Mouse (Mus musculus) heart, embryonic 15.5 days (tissue): ENCODE results near the gene Cep152. TPM values are rescaled to one million over a fixed set of nuclear protein-coding genes. Genes with fewer than 3 reads are reported as not detected.

Experiments used
- ATAC-seq: fragments of 200-750 bp; cut with Nextera tagmentation; replicated peaks from 2 replicates; pipeline ENCODE4 v1.8.0; 2017; ENCODE audit warnings: low read depth, moderate TSS enrichment; ENCODE audit not compliant: insufficient number of reproducible peaks, insufficient read depth, low FRiP score
- H3K27ac ChIP-seq: fragments of 300-500 bp; sonication (generic); 2 replicates; pipeline ENCODE4 v1.5.1; 2015; ENCODE audit warnings: mild to moderate bottlenecking, inconsistent platforms
- H3K27me3 ChIP-seq: fragments of 300-500 bp; sonication (generic); 2 replicates; pipeline ENCODE4 v1.6.1; 2015; ENCODE audit warnings: inconsistent platforms
- H3K36me3 ChIP-seq: fragments of 300-500 bp; sonication (generic); 2 replicates; pipeline ENCODE4 v1.6.1; 2015; ENCODE audit warnings: mild to moderate bottlenecking, inconsistent platforms
- H3K4me1 ChIP-seq: fragments of 300-500 bp; sonication (generic); replicated peaks from 2 replicates; pipeline ENCODE4 v1.6.1; 2015; ENCODE audit warnings: inconsistent platforms
- H3K4me2 ChIP-seq: fragments of 300-500 bp; sonication (generic); 2 replicates; pipeline ENCODE4 v1.6.1; 2015; ENCODE audit warnings: inconsistent platforms, mild to moderate bottlenecking, moderate library complexity
- H3K4me3 ChIP-seq: fragments of 300-500 bp; sonication (generic); 2 replicates; pipeline ENCODE4 v1.5.1; 2015; ENCODE audit warnings: mild to moderate bottlenecking, inconsistent platforms
- H3K9ac ChIP-seq: fragments of 300-500 bp; sonication (generic); 2 replicates; pipeline ENCODE4 v1.6.1; 2015; ENCODE audit warnings: mild to moderate bottlenecking, inconsistent platforms
- H3K9me3 ChIP-seq: fragments of 300-500 bp; sonication (generic); replicated peaks from 2 replicates; pipeline ENCODE4 v1.6.1; 2016; ENCODE audit warnings: inconsistent platforms
- WGBS: fragments of 180-500 bp; shearing (Covaris S2); methylation state at CpG from one replicate; pipeline ENCODE4 v1.1.7; 2015; ENCODE audit warnings: mixed read lengths; 5-methylcytosine and 5-hydroxymethylcytosine counted together
- polyA plus RNA-seq: library from polyadenylated mRNA; unstranded; fragments of >200 nt; fragmentation: Nextera tagmentation; extraction: Ambion mirVana; gene quantifications from 2 replicates; pipeline ENCODE4 v1.2.1, GENCODE M21; 2015

Gene Cep152
- polyA plus RNA-seq, 1 experiment from 2014 or later: 3.1 TPM

DNA sequence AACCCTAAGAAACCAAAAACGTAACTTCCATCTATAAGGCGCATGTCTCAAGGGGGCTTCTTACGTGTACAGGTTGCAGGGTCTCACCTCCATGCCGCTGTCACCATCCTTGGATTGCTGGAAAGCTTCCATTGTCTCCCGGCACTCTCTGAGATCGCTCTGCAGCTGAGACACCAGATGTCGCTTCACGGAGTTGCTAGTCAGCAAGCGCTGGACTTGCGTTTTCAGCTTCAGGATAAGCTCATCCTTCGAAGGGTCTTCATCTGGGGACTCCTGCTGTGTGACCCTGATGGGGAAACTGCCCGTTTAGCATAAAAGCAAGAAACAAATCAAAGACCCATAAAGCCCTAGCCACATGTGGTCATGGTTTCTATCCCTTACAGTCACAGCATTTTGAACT, 30.1 kb downstream of the Cep152 start:
- H3K4me2 ChIP-seq: no peak overlapping the region
- H3K4me1 ChIP-seq: no peaks in the 10 kb centered on the region
- no peak for ATAC-seq
- WGBS: 92% methylated on average over 12 of the region's 12 CpGs
- H3K9me3 ChIP-seq: no peaks in the 10 kb centered on the region
- H3K9ac ChIP-seq: no peak overlapping the region
- H3K27me3 ChIP-seq: no peaks in the 10 kb centered on the region
- H3K27ac ChIP-seq: no peak overlapping the region
- no peak overlapping the region for H3K4me3 ChIP-seq
- H3K36me3 ChIP-seq: peaks cover 41% of the 10 kb centered on the region

DNA sequence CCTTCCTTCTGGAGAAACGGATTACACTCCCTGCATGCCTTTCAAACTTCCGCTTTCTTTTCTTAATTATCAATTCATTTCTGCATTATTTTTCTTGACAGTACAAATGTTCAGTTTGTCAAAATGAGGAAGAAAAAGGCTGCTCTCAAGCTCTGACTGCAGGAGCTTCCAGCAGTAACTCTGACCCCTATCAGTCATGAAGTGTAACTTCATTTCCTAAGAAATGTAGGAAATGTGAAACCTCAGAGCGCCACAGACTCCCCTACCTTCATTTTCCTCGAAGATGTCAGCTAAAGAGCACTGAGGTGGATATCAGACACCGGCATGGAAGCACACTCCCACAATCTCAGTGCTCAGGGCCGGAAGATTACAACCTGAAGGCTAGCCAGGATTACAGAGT, 30.8 kb downstream of the Cep152 start:
- Histone ChIP-seq H3K9ac (no peak overlapping the region), H3K27ac (no peak overlapping the region), H3K27me3 (no peaks in the 10 kb centered on the region), H3K4me1 (no peaks in the 10 kb centered on the region), H3K4me2 (no peak overlapping the region), H3K9me3 (no peaks in the 10 kb centered on the region), H3K4me3 (no peak overlapping the region), H3K36me3 (peaks cover 39% of the 10 kb centered on the region)
- no peak for ATAC-seq
- WGBS: 75% methylated on average over 6 of the region's 6 CpGs

DNA sequence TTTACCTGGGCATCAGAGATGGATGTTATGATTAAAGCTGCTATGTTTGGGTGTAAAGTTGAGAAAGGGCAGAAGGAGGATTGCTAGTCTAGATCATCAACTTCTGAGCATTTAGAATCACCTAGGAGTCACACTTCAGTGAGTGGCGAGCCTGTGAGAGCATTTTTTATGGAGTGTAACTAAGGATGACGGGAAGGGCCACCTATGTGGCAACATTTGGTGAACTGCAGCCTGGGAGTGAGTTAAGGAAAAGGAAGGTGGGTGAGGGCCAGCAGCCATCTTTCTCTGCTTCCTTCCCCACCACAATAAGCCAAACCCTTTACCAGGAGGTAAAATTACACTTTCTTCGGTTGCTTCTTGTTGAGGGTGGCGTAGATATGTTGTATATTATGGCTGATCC, 33.0 kb downstream of the Cep152 start:
- Histone ChIP-seq H3K27me3 (no peaks in the 10 kb centered on the region), H3K4me1 (no peaks in the 10 kb centered on the region), H3K4me2 (no peak overlapping the region), H3K36me3 (peaks cover 47% of the 10 kb centered on the region), H3K9ac (no peak overlapping the region), H3K4me3 (no peak overlapping the region), H3K27ac (no peak overlapping the region), H3K9me3 (no peaks in the 10 kb centered on the region)
- 98% methylated on average over 4 of the region's 4 CpGs for WGBS
- ATAC-seq: no peak

DNA sequence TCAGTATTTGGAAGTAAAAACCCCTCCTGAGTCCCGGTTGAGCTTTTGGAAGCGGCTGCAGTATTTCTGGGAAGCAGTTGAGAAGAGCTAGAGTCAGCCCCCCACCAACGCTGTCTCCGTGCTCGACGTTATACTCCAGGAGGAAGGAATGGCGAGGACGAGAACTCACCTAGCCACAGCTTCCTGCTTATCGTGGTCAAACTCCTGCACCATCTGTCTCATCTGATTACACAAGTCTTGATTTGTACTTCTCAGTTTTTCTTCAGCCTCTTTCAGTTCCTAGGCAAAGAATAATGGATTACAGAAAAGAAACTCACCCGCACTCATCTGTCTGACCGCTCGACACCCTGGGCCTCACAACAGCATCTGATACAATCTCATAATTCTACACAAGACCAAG, 35.6 kb downstream of the Cep152 start:
- H3K4me2 ChIP-seq: no peak overlapping the region
- peaks cover 46% of the 10 kb centered on the region for H3K36me3 ChIP-seq
- no peaks in the 10 kb centered on the region for H3K27me3 ChIP-seq
- no peak for ATAC-seq
- 89% methylated on average over 12 of the region's 12 CpGs for WGBS
- H3K4me1 ChIP-seq: no peaks in the 10 kb centered on the region
- no peak overlapping the region for H3K4me3 ChIP-seq
- H3K9me3 ChIP-seq: no peaks in the 10 kb centered on the region
- H3K9ac ChIP-seq: no peak overlapping the region
- no peak overlapping the region for H3K27ac ChIP-seq

DNA sequence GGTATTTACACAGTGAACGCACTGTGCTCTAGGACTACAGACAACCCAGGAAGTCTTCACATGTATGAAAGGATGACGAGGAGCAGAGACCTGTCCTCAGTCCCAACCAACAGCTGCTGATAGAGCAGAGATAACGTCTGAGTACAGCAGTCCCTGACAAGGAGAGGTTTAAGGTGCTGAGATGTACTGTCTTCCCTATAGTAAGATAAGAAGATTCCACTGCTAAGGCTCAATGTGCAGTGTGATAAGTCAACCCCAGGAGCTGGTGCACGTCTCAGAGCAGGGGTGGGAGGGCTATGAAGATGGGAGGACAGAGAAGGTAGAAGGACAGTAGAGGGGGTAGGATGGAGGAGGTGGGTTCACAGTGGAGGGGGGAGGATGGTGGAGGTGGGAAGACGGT, 43.8 kb downstream of the Cep152 start:
- Histone ChIP-seq H3K9me3 (no peaks in the 10 kb centered on the region), H3K4me3 (no peak overlapping the region), H3K9ac (no peak overlapping the region), H3K36me3 (peaks cover 50% of the 10 kb centered on the region), H3K27me3 (no peaks in the 10 kb centered on the region), H3K4me2 (no peak overlapping the region), H3K27ac (no peak overlapping the region), H3K4me1 (no peaks in the 10 kb centered on the region)
- 53% methylated on average over 5 of the region's 5 CpGs for WGBS
- ATAC-seq: no peak

DNA sequence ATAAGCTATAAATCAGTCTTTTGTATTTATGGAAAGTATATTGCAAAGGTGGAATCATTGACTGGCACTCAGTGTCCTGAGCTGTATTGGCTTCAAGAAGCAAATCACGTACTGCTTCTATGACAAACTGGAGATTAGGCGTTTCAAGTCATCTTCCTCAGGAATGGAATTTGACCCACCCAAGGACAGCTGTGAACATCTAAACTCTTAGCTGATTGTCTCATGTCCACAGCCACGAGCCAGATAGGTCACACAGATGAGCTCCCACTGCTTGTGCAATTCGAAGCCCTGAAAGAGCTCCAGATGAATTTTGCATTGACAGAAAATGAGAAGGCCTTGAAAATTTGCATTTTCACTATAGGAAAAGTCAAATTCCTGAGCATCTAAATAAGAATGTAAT, 47.2 kb downstream of the Cep152 start:
- no peak overlapping the region for H3K9ac ChIP-seq
- no peak for ATAC-seq
- no peak overlapping the region for H3K27ac ChIP-seq
- no peak overlapping the region for H3K4me2 ChIP-seq
- 59% methylated on average over 4 of the region's 4 CpGs for WGBS
- 0 out of 2 replicates have a peak, but pooled peaks cover 3% of the 10 kb centered on the region for H3K9me3 ChIP-seq
- no peaks in the 10 kb centered on the region for H3K4me1 ChIP-seq
- H3K4me3 ChIP-seq: no peak overlapping the region
- H3K36me3 ChIP-seq: peaks cover 47% of the 10 kb centered on the region
- no peaks in the 10 kb centered on the region for H3K27me3 ChIP-seq

DNA sequence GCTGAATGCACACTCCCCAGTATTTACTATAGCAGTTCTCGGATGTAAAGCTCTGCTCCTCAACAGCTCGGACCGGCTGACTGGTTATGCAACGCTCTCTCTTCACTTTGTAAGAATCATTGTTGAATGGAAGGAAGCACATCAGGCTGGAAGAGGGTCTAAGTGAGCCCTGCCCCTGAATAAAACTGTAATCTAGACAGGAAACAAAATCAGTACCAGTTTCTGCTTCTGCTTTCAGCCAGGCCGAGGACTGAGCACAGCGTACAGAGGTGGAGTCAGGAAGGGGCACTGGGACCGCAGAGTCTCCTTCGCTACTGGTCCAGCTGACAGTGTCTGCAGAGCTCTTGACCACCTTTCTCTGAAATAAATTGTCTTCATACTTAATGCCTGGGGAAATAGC, 48.4 kb downstream of the Cep152 start:
- no peak overlapping the region for H3K4me2 ChIP-seq
- H3K36me3 ChIP-seq: peaks cover 46% of the 10 kb centered on the region

DNA sequence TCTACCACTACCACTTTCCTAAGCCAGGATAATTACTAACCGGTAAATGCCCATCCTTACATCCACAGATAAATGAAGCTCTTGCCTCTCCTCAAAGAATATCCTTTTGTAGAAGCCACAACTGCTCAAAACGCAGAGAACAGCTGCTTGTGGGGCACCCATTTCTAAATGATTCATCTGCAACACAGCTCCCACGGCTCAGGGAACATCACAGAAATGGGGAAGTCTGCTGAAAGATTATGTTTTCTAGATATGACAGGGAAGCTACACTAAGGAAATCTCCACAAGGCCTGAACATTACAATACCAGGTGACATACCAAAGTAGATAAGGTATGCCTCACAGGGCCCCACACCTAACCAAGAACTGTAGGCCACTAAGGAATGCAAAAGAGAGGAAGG, 49.1 kb downstream of the Cep152 start:
- 78% methylated on average over 3 of the region's 3 CpGs for WGBS
- H3K9ac ChIP-seq: no peak overlapping the region
- 0 out of 2 replicates have a peak, but pooled peaks cover 3% of the 10 kb centered on the region for H3K9me3 ChIP-seq
- no peak overlapping the region for H3K4me2 ChIP-seq
- H3K4me1 ChIP-seq: no peaks in the 10 kb centered on the region
- H3K27me3 ChIP-seq: no peaks in the 10 kb centered on the region
- ATAC-seq: no peak
- H3K4me3 ChIP-seq: no peak overlapping the region
- H3K36me3 ChIP-seq: peaks cover 46% of the 10 kb centered on the region
- H3K27ac ChIP-seq: no peak overlapping the region

More for the DNA sequence above, 48.4 kb downstream of the Cep152 start:
- Histone ChIP-seq H3K27me3 (no peaks in the 10 kb centered on the region), H3K4me1 (no peaks in the 10 kb centered on the region), H3K9me3 (0 out of 2 replicates have a peak, but pooled peaks cover 3% of the 10 kb centered on the region), H3K4me3 (no peak overlapping the region), H3K9ac (no peak overlapping the region), H3K27ac (no peak overlapping the region)
- ATAC-seq: no peak
- WGBS: 78% methylated on average over 8 of the region's 8 CpGs

DNA sequence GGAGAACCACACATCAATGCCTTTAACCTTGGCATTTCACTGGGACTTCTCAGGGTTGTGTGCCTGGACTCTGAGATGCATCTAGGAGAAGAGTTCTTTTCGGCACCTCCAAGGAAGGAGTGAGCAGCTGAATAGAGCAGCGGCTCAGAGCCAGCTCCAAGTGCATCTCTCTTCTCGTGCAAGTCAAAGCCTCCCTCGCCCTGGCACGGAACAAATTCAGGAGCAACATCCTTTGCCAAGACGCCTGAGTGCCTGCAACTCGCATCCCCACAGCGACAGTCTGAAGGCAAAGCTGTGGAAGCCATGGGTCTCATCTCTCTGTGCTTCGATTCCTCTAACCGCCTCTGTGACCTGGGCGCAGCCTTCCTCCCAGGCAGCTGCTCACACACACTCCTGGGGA, 61.0 kb downstream of the Cep152 start:
- peaks cover 42% of the 10 kb centered on the region for H3K36me3 ChIP-seq
- H3K27me3 ChIP-seq: no peaks in the 10 kb centered on the region
- H3K9ac ChIP-seq: no peak overlapping the region
- WGBS: 86% methylated on average over 11 of the region's 11 CpGs
- no peak overlapping the region for H3K4me3 ChIP-seq
- no peaks in the 10 kb centered on the region for H3K9me3 ChIP-seq
- ATAC-seq: no peak
- H3K4me2 ChIP-seq: no peak overlapping the region
- H3K4me1 ChIP-seq: no peaks in the 10 kb centered on the region
- no peak overlapping the region for H3K27ac ChIP-seq

DNA sequence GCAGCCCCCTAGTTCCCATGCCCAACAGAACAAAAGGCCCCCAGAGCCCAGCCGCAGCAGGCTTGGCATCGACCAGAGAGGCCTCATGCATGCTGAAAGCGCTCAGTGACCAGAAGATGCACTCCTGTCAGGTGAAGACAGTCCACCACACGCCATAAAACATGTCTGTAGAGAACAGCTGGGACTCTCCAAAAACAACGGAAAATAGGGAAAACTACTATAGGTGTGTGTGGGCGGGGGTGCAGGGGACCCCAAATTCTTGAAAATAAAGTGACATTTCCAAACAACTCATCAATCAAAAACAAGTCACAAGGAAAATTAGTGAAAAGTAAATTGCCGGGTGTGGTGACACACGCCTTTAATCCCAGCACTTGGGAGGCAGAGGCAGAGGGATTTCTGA, 62.5 kb downstream of the Cep152 start:
- no peak for ATAC-seq
- H3K27ac ChIP-seq: no peak overlapping the region
- no peak overlapping the region for H3K4me3 ChIP-seq
- no peaks in the 10 kb centered on the region for H3K4me1 ChIP-seq
- no peaks in the 10 kb centered on the region for H3K27me3 ChIP-seq
- H3K9ac ChIP-seq: no peak overlapping the region
- H3K36me3 ChIP-seq: peaks cover 35% of the 10 kb centered on the region
- H3K4me2 ChIP-seq: no peak overlapping the region
- no peaks in the 10 kb centered on the region for H3K9me3 ChIP-seq
- WGBS: 96% methylated on average over 8 of the region's 8 CpGs

DNA sequence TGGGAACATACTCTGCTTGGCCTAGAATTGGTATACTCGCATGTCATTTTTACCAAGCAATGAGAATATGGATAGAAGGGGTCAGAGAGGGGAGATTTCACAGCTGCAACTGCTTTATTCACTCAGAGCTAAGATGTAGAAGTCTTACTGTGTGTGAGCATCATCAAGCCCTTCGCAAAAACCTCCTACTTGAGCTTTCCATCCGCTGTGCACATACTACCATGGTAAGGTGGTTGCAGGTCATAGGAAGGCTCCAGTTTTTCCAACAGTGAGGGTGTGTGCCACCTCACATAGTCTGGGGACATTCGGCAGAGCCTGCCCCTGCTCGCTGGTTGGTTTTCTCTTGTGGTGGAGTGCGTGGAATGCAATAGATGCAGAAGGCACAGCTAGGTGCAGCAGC, 64.9 kb downstream of the Cep152 start:
- WGBS: 87% methylated on average over 6 of the region's 6 CpGs
- peaks cover 17% of the 10 kb centered on the region for H3K36me3 ChIP-seq
- no peak overlapping the region for H3K4me2 ChIP-seq

DNA sequence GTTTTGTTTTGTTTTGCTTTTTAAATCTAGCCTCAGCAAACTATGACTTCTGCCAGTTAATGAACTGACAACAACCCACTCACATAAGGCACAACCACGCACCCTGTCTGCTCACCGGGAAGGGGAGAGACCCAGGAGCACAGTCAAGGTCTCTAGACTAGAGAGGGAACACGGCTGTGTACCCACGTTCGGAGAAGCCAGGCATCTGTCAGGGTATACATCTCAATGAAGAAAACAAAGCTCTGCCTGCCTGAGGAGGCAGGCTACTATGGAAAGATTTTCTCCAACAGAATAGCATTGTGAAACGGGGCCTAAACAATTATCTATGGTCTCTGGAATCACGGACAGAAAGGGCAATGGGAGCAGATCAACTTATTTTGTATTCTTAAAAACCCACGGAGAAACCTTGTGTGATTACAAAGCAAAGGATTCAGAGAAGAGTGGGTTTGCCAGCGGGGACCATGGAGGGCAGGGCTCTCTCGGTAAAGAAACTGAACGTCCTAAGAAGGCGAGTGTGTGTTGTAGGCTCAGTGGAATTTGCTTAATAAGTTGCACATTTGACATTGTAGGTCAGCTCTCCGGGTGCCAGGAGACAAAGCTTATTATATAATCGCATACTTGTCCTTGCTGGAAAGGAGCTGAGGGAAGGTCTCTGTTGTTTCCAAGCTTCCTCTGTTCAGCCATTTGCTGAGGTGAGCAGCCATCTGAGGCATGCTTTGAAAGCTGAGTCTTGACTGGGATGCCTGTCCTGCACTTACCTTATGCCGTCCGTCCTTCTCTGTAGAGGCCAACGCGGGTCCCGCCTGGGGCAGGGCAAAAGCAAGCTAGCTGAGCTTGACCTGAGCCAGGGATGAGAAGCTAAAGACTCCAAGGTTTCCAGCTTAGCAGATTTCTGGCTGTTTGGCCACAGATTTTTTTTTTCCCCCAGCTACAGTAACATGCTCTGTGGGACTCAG, 66.0 kb downstream of the Cep152 start:
- WGBS: 79% methylated on average over 19 of the region's 19 CpGs
- H3K9ac ChIP-seq: no peak overlapping the region
- no peak overlapping the region for H3K4me3 ChIP-seq
- H3K4me1 ChIP-seq: no peaks in the 10 kb centered on the region
- no peak for ATAC-seq
- H3K27ac ChIP-seq: no peak overlapping the region
- no peaks in the 10 kb centered on the region for H3K9me3 ChIP-seq
- H3K4me2 ChIP-seq: no peak overlapping the region
- H3K27me3 ChIP-seq: no peaks in the 10 kb centered on the region
- peaks cover 9% of the 10 kb centered on the region for H3K36me3 ChIP-seq

More for the DNA sequence above, 64.9 kb downstream of the Cep152 start:
- Histone ChIP-seq H3K4me3 (no peak overlapping the region), H3K27ac (no peak overlapping the region), H3K9ac (no peak overlapping the region), H3K27me3 (no peaks in the 10 kb centered on the region), H3K9me3 (no peaks in the 10 kb centered on the region), H3K4me1 (no peaks in the 10 kb centered on the region)
- ATAC-seq: no peak
